Mouse (Mus musculus) 3T3-L1 (cell line): Measurements from ENCODE around the gene Ugt2b1.
"Not testable (repeated sequence)": the region's sequence is repeated elsewhere in the genome, so short reads cannot be mapped to it uniquely, and the experiment has no call there.

Experiments used
- DNase-seq: peaks from one replicate; pipeline ENCODE4 v3.0.0-alpha.2; 2015; ENCODE audit warnings: low read depth, low spot score

Gene Ugt2b1

GRCm38 (mm10) chr5:86926426-86926825, at the start of gene Ugt2b1:
Ugt2b1 (minus strand) TSS chr5:86926530.
- no peak for DNase-seq

GRCm38 (mm10) chr5:86967271-86967670, 40.9 kb upstream of the Ugt2b1 start:
- not testable (repeated sequence) for DNase-seq

- DNase-seq: not testable (repeated sequence)
Measured at GRCm38 (mm10) chr5:86962849-86963248, 36.5 kb upstream of the Ugt2b1 start.

- DNase-seq: no peak
Measured at GRCm38 (mm10) chr5:86961587-86962358, 35.4 kb upstream of the Ugt2b1 start.

GRCm38 (mm10) chr5:86960504-86960903, 34.2 kb upstream of the Ugt2b1 start:
- no peak for DNase-seq

- no peak for DNase-seq
Measured at GRCm38 (mm10) chr5:86942111-86942510, 15.8 kb upstream of the Ugt2b1 start.

- DNase-seq: no peak
Measured at GRCm38 (mm10) chr5:86920661-86921233, 5.6 kb downstream of the Ugt2b1 start.

- no peak for DNase-seq
Measured at GRCm38 (mm10) chr5:86911357-86912099, 14.8 kb downstream of the Ugt2b1 start.

GRCm38 (mm10) chr5:86910770-86911169, 15.6 kb downstream of the Ugt2b1 start:
- DNase-seq: no peak

- no peak for DNase-seq
Measured at GRCm38 (mm10) chr5:86906758-86907157, 19.6 kb downstream of the Ugt2b1 start, which contains the start of gene Ugt2b34. Ugt2b34 (minus strand) TSS chr5:86906937.

- DNase-seq: peak; percentile 9
Measured at GRCm38 (mm10) chr5:86889933-86890332, 36.4 kb downstream of the Ugt2b1 start.

GRCm38 (mm10) chr5:86888420-86888819, 37.9 kb downstream of the Ugt2b1 start:
- DNase-seq: no peak

- DNase-seq: no peak
Measured at GRCm38 (mm10) chr5:86887081-86887480, 39.2 kb downstream of the Ugt2b1 start.

- DNase-seq: peak; percentile 61
Measured at GRCm38 (mm10) chr5:86886620-86887019, 39.7 kb downstream of the Ugt2b1 start.

- no peak for DNase-seq
Measured at GRCm38 (mm10) chr5:86871877-86872276, 54.5 kb downstream of the Ugt2b1 start.
